Mouse (Mus musculus): Measurements from ENCODE around the gene Arel1.

DNA sequence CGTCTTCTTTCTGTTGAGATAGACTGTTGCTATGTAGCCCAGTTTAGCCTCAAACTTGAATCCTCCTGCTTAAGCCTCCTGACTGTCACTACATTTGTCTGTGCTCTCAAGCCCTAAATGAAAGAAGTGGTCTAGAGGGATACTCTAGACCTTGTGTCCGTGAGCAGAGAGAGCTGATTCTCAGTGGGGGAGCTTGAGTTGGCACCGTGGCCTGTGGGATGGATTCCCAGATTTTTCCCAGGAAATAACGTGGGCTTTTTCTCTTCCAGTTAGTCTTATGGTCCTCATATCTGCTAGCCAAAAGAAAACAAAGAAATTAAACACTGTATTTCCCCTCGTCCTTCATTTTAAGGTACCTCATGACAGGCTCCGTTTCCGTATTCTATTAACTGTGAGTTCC is 70.4 kb downstream of the Arel1 start:
- no peak for TF ChIP-seq POLR2A (IDR thresholded peaks at IDR 0.05; ENCODE audit: extremely low read depth, insufficient read depth, low read length)
- no peak for TF ChIP-seq CTCF (IDR thresholded peaks at IDR 0.05; ENCODE audit: extremely low read depth, insufficient read depth, low read length)

Data from cortical plate, adult 2 months (tissue).